Mouse (Mus musculus) C2C12 (cell line): Measurements from ENCODE around the gene Mctp1.

ENCODE experiments used
- CEBPB ChIP-seq: IDR thresholded peaks from one replicate; pipeline ENCODE4 v1.6.1; 2011; ENCODE audit warnings: low read depth, mild to moderate bottlenecking, control low read depth, moderate library complexity
- CTCF ChIP-seq: IDR thresholded peaks from one replicate; pipeline ENCODE4 v1.5.1; 2011; ENCODE audit not compliant: control insufficient read depth, insufficient read depth, insufficient read length
- MYOG ChIP-seq: IDR thresholded peaks from one replicate; pipeline ENCODE4 v1.6.1; 2011; ENCODE audit not compliant: control insufficient read depth, insufficient read length; ENCODE audit errors: extremely low read depth

GRCm38 (mm10) chr13:76388615-76389014 is 4.3 kb downstream of the Mctp1 start:
- TF ChIP-seq CTCF, result no peak
- TF ChIP-seq CEBPB, result no peak
- TF ChIP-seq MYOG, result no peak
